Mouse (Mus musculus): ENCODE data around the gene Stard13. TPM values are rescaled to one million over a fixed set of nuclear protein-coding genes. Genes with fewer than 3 reads are reported as not detected.

The Stard13 gene
- polyA plus RNA-seq, 1 experiment = 1.9 TPM

- Histone ChIP-seq H3K4me1 (replicated peaks; ENCODE audit: control insufficient read depth, insufficient read depth, low read length) (no peaks in the 10 kb centered on the region), H3K36me3 (ENCODE audit: control insufficient read depth, insufficient read depth, low read length) (no peaks in the 10 kb centered on the region), H3K4me3 (ENCODE audit: control insufficient read depth, insufficient read depth, low read length) (no peak overlapping the region), H3K27me3 (ENCODE audit: control insufficient read depth, insufficient read depth, low read length) (no peaks in the 10 kb centered on the region), H3K27ac (ENCODE audit: control insufficient read depth, insufficient read depth, low read length) (no peak overlapping the region)
- TF ChIP-seq POLR2A (IDR thresholded peaks at IDR 0.05; ENCODE audit: control insufficient read depth, extremely low read depth, insufficient read depth, low read length, poor library complexity) (no peak), CTCF (IDR thresholded peaks at IDR 0.05; ENCODE audit: borderline replicate concordance, control insufficient read depth, extremely low read depth, insufficient read depth, low read length, poor library complexity) (no peak)
- no peak for DNase-seq
- WGBS = 87% methylated on average over 3 of the region's 3 CpGs
These were observed 34.4 kb downstream of the Stard13 start for GRCm38 (mm10) chr5:151199235-151199634.

- no peaks in the 10 kb centered on the region for H3K4me1 ChIP-seq (replicated peaks; ENCODE audit: control insufficient read depth, insufficient read depth, low read length)
- no peak for TF ChIP-seq CTCF (IDR thresholded peaks at IDR 0.05; ENCODE audit: borderline replicate concordance, control insufficient read depth, extremely low read depth, insufficient read depth, low read length, poor library complexity)
- no peak for TF ChIP-seq POLR2A (IDR thresholded peaks at IDR 0.05; ENCODE audit: control insufficient read depth, extremely low read depth, insufficient read depth, low read length, poor library complexity)
- H3K27me3 ChIP-seq (ENCODE audit: control insufficient read depth, insufficient read depth, low read length) = no peaks in the 10 kb centered on the region
- no peak for DNase-seq
- H3K4me3 ChIP-seq (ENCODE audit: control insufficient read depth, insufficient read depth, low read length) = no peak overlapping the region
- H3K27ac ChIP-seq (ENCODE audit: control insufficient read depth, insufficient read depth, low read length) = no peak overlapping the region
- no peaks in the 10 kb centered on the region for H3K36me3 ChIP-seq (ENCODE audit: control insufficient read depth, insufficient read depth, low read length)
- WGBS = 95% methylated on average over 13 of the region's 13 CpGs
These were observed 36.9 kb downstream of the Stard13 start for GRCm38 (mm10) chr5:151196603-151197272.

- no peak for TF ChIP-seq CTCF (IDR thresholded peaks at IDR 0.05; ENCODE audit: borderline replicate concordance, control insufficient read depth, extremely low read depth, insufficient read depth, low read length, poor library complexity)
- TF ChIP-seq POLR2A (IDR thresholded peaks at IDR 0.05; ENCODE audit: control insufficient read depth, extremely low read depth, insufficient read depth, low read length, poor library complexity) = no peak
- Histone ChIP-seq H3K27me3 (ENCODE audit: control insufficient read depth, insufficient read depth, low read length) (no peaks in the 10 kb centered on the region; the same call in 1 of the 2 replicates), H3K4me1 (replicated peaks; ENCODE audit: control insufficient read depth, insufficient read depth, low read length) (no peaks in the 10 kb centered on the region), H3K36me3 (ENCODE audit: control insufficient read depth, insufficient read depth, low read length) (no peaks in the 10 kb centered on the region), H3K27ac (ENCODE audit: control insufficient read depth, insufficient read depth, low read length) (no peak overlapping the region), H3K4me3 (ENCODE audit: control insufficient read depth, insufficient read depth, low read length) (no peak overlapping the region)
- DNase-seq = no peak
- 97% methylated on average over 3 of the region's 3 CpGs for WGBS
These were observed 39.6 kb downstream of the Stard13 start for GRCm38 (mm10) chr5:151193885-151194520.

- no peak overlapping the region for H3K4me3 ChIP-seq (ENCODE audit: control insufficient read depth, insufficient read depth, low read length)
- no peaks in the 10 kb centered on the region; the same call in 1 of the 2 replicates for H3K27me3 ChIP-seq (ENCODE audit: control insufficient read depth, insufficient read depth, low read length)
- H3K27ac ChIP-seq (ENCODE audit: control insufficient read depth, insufficient read depth, low read length) = no peak overlapping the region
- TF ChIP-seq CTCF (IDR thresholded peaks at IDR 0.05; ENCODE audit: borderline replicate concordance, control insufficient read depth, extremely low read depth, insufficient read depth, low read length, poor library complexity) (no peak), POLR2A (IDR thresholded peaks at IDR 0.05; ENCODE audit: control insufficient read depth, extremely low read depth, insufficient read depth, low read length, poor library complexity) (no peak)
- H3K36me3 ChIP-seq (ENCODE audit: control insufficient read depth, insufficient read depth, low read length) = no peaks in the 10 kb centered on the region
- DNase-seq = no peak
- no peaks in the 10 kb centered on the region for H3K4me1 ChIP-seq (replicated peaks; ENCODE audit: control insufficient read depth, insufficient read depth, low read length)
- 77% methylated on average over 2 of the region's 2 CpGs for WGBS
These were observed 41.4 kb downstream of the Stard13 start for GRCm38 (mm10) chr5:151192266-151192665.

GRCm38 (mm10) chr5:151190764-151191163 is 42.9 kb downstream of the Stard13 start:
- H3K27me3 ChIP-seq (ENCODE audit: control insufficient read depth, insufficient read depth, low read length) = no peaks in the 10 kb centered on the region; the same call in 1 of the 2 replicates
- no peak overlapping the region for H3K4me3 ChIP-seq (ENCODE audit: control insufficient read depth, insufficient read depth, low read length)
- TF ChIP-seq CTCF (IDR thresholded peaks at IDR 0.05; ENCODE audit: borderline replicate concordance, control insufficient read depth, extremely low read depth, insufficient read depth, low read length, poor library complexity) (no peak), POLR2A (IDR thresholded peaks at IDR 0.05; ENCODE audit: control insufficient read depth, extremely low read depth, insufficient read depth, low read length, poor library complexity) (no peak)
- no peaks in the 10 kb centered on the region for H3K4me1 ChIP-seq (replicated peaks; ENCODE audit: control insufficient read depth, insufficient read depth, low read length)
- 54% methylated on average over 5 of the region's 5 CpGs for WGBS
- no peak for DNase-seq
- H3K36me3 ChIP-seq (ENCODE audit: control insufficient read depth, insufficient read depth, low read length) = no peaks in the 10 kb centered on the region
- H3K27ac ChIP-seq (ENCODE audit: control insufficient read depth, insufficient read depth, low read length) = no peak overlapping the region

GRCm38 (mm10) chr5:151189789-151190378 is 43.8 kb downstream of the Stard13 start:
- Histone ChIP-seq H3K27ac (ENCODE audit: control insufficient read depth, insufficient read depth, low read length) (no peak overlapping the region), H3K36me3 (ENCODE audit: control insufficient read depth, insufficient read depth, low read length) (no peaks in the 10 kb centered on the region), H3K27me3 (ENCODE audit: control insufficient read depth, insufficient read depth, low read length) (no peaks in the 10 kb centered on the region; the same call in 1 of the 2 replicates), H3K4me3 (ENCODE audit: control insufficient read depth, insufficient read depth, low read length) (peak overlapping the region; percentile 25), H3K4me1 (replicated peaks; ENCODE audit: control insufficient read depth, insufficient read depth, low read length) (no peaks in the 10 kb centered on the region)
- DNase-seq = peak; percentile 4
- 3% methylated on average over 27 of the region's 27 CpGs for WGBS
- TF ChIP-seq CTCF (IDR thresholded peaks at IDR 0.05; ENCODE audit: borderline replicate concordance, control insufficient read depth, extremely low read depth, insufficient read depth, low read length, poor library complexity) = no peak
- TF ChIP-seq POLR2A (IDR thresholded peaks at IDR 0.05; ENCODE audit: control insufficient read depth, extremely low read depth, insufficient read depth, low read length, poor library complexity) = no peak

Data from thymus, adult 2 months (tissue).